Mouse (Mus musculus) T-cell, adult 2 months (primary cell): ENCODE results near the gene Foxp1.
A peak's percentile ranks its signal among the peaks of the same experiment; 100 is the strongest.

ENCODE experiments used
- DNase-seq: peaks from one replicate; pipeline ENCODE4 v3.0.0; 2022; ENCODE audit warnings: low spot score

Gene Foxp1

GRCm38 (mm10) chr6:99388741-99389675 is 133.5 kb downstream of the Foxp1 start:
- peak; percentile 85 for DNase-seq

DNA sequence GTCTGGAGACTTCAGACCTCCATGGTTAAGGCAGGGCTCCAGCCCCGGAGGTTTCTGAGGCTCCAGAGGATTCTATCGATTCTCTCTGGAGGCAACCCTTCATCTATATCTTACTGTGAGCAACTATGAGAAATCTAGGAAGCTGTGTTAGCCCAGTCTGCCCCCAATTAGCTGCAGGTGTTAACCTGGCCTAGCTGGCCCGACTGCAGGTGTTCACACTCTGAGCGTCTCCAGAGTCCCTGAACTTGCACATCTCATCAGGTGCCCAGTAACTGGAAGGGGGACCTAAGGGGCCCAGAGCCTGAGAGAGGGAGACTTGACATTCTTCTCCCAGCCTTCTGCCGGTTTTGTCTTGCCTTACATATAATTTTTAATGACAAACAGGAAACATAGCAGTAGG is 134.5 kb downstream of the Foxp1 start:
- DNase-seq, result no peak

DNA sequence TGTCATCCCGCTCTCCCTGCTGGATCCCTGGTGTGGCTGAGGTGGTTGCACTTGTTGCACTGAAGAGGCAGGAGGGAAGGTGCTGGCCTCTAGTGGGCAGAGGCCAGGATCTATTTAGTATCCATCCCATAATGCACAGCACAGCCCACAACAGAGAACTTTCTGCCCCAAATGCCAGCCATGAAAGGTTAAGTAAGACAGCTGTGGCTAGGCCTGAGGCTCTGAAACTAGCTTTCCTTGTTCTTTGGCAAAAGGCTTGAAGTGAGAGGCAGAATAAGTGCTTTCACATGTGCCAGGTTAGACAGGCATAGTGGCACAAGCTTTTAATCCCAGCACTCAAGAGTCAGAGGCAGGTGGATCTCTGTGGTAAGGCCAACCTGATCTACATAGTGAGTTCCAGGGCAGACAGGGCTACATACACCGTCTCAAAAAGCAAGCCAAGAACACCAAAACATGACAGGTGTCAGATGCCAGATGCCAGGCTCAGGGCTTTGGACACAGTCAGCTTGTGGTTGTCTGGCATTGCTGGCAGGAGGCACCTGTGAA is 137.4 kb downstream of the Foxp1 start:
- DNase-seq, result peak; percentile 71

- no peak for DNase-seq
These were observed 138.6 kb downstream of the Foxp1 start for GRCm38 (mm10) chr6:99383846-99384472.

- peak; percentile 81 for DNase-seq
These were observed 142.4 kb downstream of the Foxp1 start for GRCm38 (mm10) chr6:99380146-99380545.

- peak; percentile 52 for DNase-seq
These were observed 143.4 kb downstream of the Foxp1 start for GRCm38 (mm10) chr6:99378997-99379710.

- no peak for DNase-seq
These were observed 144.8 kb downstream of the Foxp1 start for GRCm38 (mm10) chr6:99377716-99378115.

- no peak for DNase-seq
These were observed 145.4 kb downstream of the Foxp1 start for GRCm38 (mm10) chr6:99377131-99377530.

GRCm38 (mm10) chr6:99376721-99377120 is 145.8 kb downstream of the Foxp1 start:
- DNase-seq, result no peak

- peak; percentile 39 for DNase-seq
These were observed 146.7 kb downstream of the Foxp1 start for GRCm38 (mm10) chr6:99375865-99376264.

DNA sequence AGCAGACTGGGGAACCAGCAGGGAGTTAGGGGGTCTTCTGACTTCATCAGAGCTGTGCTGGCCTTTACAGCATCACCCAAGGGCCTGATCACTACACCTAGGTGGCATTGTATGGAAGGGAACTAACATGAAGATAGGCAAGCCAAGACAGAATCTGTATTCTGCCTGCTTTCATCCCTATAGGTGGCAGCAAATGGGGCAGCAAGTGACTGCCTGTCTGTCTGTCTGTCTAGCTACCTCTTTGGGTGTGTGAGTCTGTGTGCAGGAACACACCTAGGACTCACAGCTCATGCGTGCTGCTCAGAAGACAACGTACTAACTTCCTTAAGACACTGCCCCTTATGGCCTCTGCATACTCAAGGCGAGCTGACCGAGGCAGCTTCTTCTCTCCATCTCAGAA is 147.1 kb downstream of the Foxp1 start:
- DNase-seq, result peak; percentile 68

GRCm38 (mm10) chr6:99374448-99375271 is 147.9 kb downstream of the Foxp1 start:
- peak; percentile 70 for DNase-seq

DNA sequence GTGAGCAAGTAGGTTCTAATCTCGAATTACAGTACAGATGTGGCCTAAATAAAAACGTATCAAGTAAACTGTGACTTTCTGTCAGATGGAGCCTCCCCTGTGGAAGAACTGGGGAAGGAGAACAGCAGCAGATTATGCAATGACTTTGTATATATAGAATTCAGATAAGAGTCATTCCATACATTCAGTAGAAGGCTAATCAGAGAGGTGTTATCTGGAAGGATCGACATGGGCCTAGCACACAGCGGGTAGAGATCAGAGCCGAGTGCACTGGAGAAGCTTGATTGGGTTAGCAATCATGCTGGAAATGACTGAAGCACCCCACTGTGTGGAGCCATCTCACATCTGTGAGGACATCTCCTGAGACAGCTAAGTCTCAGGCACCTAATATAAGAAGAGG is 150.1 kb downstream of the Foxp1 start:
- no peak for DNase-seq

DNA sequence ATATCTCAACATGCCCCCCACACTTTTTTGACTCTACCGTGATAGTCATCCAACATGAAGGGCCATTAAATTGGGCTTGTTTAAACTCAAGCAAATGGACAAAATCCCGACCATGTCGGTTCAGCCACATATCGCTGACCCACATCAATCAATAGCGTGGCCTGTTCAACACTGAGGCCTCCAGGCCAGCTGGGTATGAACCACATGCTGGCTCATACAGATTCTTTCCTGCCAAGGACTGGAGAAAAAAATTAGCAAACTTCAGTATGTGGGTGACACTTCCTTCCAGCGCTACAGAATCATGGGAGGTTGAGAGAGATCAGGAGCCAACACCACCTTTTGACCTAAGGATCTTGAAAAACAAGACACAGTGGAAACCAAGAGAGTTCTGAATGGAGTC is 150.5 kb downstream of the Foxp1 start:
- DNase-seq, result no peak

GRCm38 (mm10) chr6:99369931-99370330 is 152.6 kb downstream of the Foxp1 start:
- DNase-seq, result no peak

GRCm38 (mm10) chr6:99369156-99369555 is 153.4 kb downstream of the Foxp1 start:
- DNase-seq, result no peak

GRCm38 (mm10) chr6:99368118-99368753 is 154.3 kb downstream of the Foxp1 start:
- DNase-seq, result peak; percentile 37

GRCm38 (mm10) chr6:99364545-99364944 is 158.0 kb downstream of the Foxp1 start:
- DNase-seq, result no peak

DNA sequence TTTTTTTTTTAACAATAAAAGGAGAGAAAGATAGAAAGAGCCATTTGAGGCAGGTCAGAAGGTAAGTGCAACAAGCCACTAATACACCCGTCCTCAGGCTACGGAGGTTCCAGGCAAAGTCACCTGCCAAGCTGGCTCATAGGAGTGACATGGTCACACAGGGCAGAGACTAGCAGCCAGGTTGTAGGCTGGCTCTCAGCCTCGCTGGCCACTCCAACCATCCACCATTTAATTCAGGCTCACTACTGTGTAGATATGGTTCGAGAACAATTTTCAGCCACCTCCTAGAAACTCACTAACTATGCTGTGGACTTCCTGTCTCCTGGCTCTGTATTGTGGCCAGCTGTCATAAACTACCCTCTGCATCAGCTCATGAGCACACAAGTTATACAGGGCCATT is 161.9 kb downstream of the Foxp1 start:
- DNase-seq, result no peak

- DNase-seq, result no peak
These were observed 162.6 kb downstream of the Foxp1 start for GRCm38 (mm10) chr6:99359765-99360499.
